Mouse (Mus musculus): ENCODE results near the gene Nr2e3.
"Not testable (repeated sequence)": the region's sequence is repeated elsewhere in the genome, so short reads cannot be mapped to it uniquely, and the experiment has no call there.

GRCm38 (mm10) chr9:59958115-59958514 is 2.3 kb downstream of the Nr2e3 start:
- not testable (repeated sequence) for TF ChIP-seq POLR2A (IDR thresholded peaks at IDR 0.05; ENCODE audit: borderline replicate concordance, control insufficient read depth, low read depth, low read length); CTCF (IDR thresholded peaks at IDR 0.05; ENCODE audit: control insufficient read depth, insufficient read depth, low read length)
